8 mouse cellular contexts compared by ENCODE assay signal in genomic region chr4:135353066-135353793, GRCm38 (mm10). TPM values are rescaled to one million over a fixed set of nuclear protein-coding genes. Genes with fewer than 3 reads are reported as not detected.
A peak's percentile ranks its signal among the peaks of the same experiment; 100 is the strongest.
DNase-seq lines count a peak whose midpoint lies in the region; ATAC-seq lines count a peak whose summit lies in the region.

Gene Srrm1 (minus strand): TSS chr4:135353321.

- peak; percentile 93 for ATAC-seq in heart, embryonic 13.5 days (ENCODE audit: extremely low read depth, insufficient number of reproducible peaks, low FRiP score, low TSS enrichment)
- ATAC-seq in liver, embryonic 12.5 days = peak; percentile 90
- peak; percentile 93 for ATAC-seq in stomach, embryonic 15.5 days (ENCODE audit: insufficient read depth, low FRiP score, low read depth)

- H3K36me3 ChIP-seq in heart, embryonic 13.5 days = peaks cover 24% of the 10 kb centered on the region
- peaks cover 30% of the 10 kb centered on the region for H3K36me3 ChIP-seq in liver, embryonic 12.5 days
- no peaks in the 10 kb centered on the region for H3K36me3 ChIP-seq in stomach, embryonic 15.5 days

- H3K9ac ChIP-seq in heart, embryonic 13.5 days = peak within 1 kb of the TSS; percentile 98
- H3K9ac ChIP-seq in liver, embryonic 12.5 days = peak within 1 kb of the TSS; percentile 99
- H3K9ac ChIP-seq in stomach, embryonic 15.5 days = peak within 1 kb of the TSS; percentile 99

- WGBS in heart, embryonic 13.5 days = under 1% methylated on average over 68 of the region's 69 CpGs
- under 1% methylated on average over 68 of the region's 69 CpGs for WGBS in liver, embryonic 12.5 days (ENCODE audit: insufficient replicate concordance)
- under 1% methylated on average over 68 of the region's 69 CpGs for WGBS in stomach, embryonic 15.5 days

- DNase-seq in CD4-positive, CD25-positive, alpha-beta regulatory T cell, adult 2 months (ENCODE audit: low read depth, low spot score) = peak; percentile 100
- DNase-seq in fat pad, adult 2 months (ENCODE audit: extremely low read depth, low read depth, low spot score) = peak; percentile 70
- DNase-seq in kidney, postnatal 10 days = peak; percentile 99
- peak; percentile 96 to 98 for DNase-seq in natural killer cell, adult 2 months (ENCODE audit: low spot score in 2 of 2)

- H3K27me3 ChIP-seq in heart, embryonic 13.5 days (replicated peaks) = peaks cover 12% of the 10 kb centered on the region; the same call in 1 of the 2 replicates
- no peaks in the 10 kb centered on the region; the same call in 1 of the 2 replicates for H3K27me3 ChIP-seq in liver, embryonic 12.5 days (replicated peaks)
- no peaks in the 10 kb centered on the region for H3K27me3 ChIP-seq in stomach, embryonic 15.5 days (replicated peaks)

- H3K9me3 ChIP-seq in heart, embryonic 13.5 days = no peaks in the 10 kb centered on the region
- no peaks in the 10 kb centered on the region for H3K9me3 ChIP-seq in liver, embryonic 12.5 days (replicated peaks)
- no peaks in the 10 kb centered on the region for H3K9me3 ChIP-seq in stomach, embryonic 15.5 days

- peak within 1 kb of the TSS; percentile 89 for H3K27ac ChIP-seq in brown adipose tissue, adult 24 weeks (replicated peaks; ENCODE audit: low read depth, low read length)
- peak within 1 kb of the TSS; percentile 98 for H3K27ac ChIP-seq in heart, embryonic 13.5 days (replicated peaks)
- peak within 1 kb of the TSS; percentile 99 for H3K27ac ChIP-seq in liver, embryonic 12.5 days
- H3K27ac ChIP-seq in stomach, embryonic 15.5 days = peak within 1 kb of the TSS; percentile 100

- peak within 1 kb of the TSS; percentile 93 for H3K4me2 ChIP-seq in heart, embryonic 13.5 days
- peak within 1 kb of the TSS; percentile 89 for H3K4me2 ChIP-seq in liver, embryonic 12.5 days
- peak within 1 kb of the TSS; percentile 69 for H3K4me2 ChIP-seq in stomach, embryonic 15.5 days

- peak within 1 kb of the TSS; percentile 91 for H3K4me3 ChIP-seq in brown adipose tissue, adult 24 weeks (ENCODE audit: insufficient read depth, low read depth, low read length)
- peak within 1 kb of the TSS; percentile 94 for H3K4me3 ChIP-seq in heart, embryonic 13.5 days
- H3K4me3 ChIP-seq in liver, embryonic 12.5 days = peak within 1 kb of the TSS; percentile 96
- peak within 1 kb of the TSS; percentile 99 for H3K4me3 ChIP-seq in stomach, embryonic 15.5 days (replicated peaks)

- peaks cover 9% of the 10 kb centered on the region for H3K4me1 ChIP-seq in brown adipose tissue, adult 24 weeks (ENCODE audit: control insufficient read depth, insufficient read depth, insufficient read length, low read length)
- H3K4me1 ChIP-seq in heart, embryonic 13.5 days = peaks cover 29% of the 10 kb centered on the region
- peaks cover 57% of the 10 kb centered on the region for H3K4me1 ChIP-seq in liver, embryonic 12.5 days
- H3K4me1 ChIP-seq in stomach, embryonic 15.5 days = peaks cover 20% of the 10 kb centered on the region; the same call in 1 of the 2 replicates

RNA-seq across cellular contexts. Expression of gene Srrm1, which starts in this region (rescaled TPM):
- polyA plus RNA-seq in brown adipose tissue, adult 24 weeks (2012; ENCODE audit: insufficient read depth, insufficient read length, missing spikeins) = 32.7 and 42.7 TPM in 2 replicates
- 141 and 146 TPM in 2 replicates for polyA plus RNA-seq in heart, embryonic 13.5 days (2015; fragmentation: Nextera tagmentation; extraction: Ambion mirVana)
- polyA plus RNA-seq in liver, embryonic 12.5 days (2016; fragmentation: Nextera tagmentation; extraction: Ambion mirVana) = 170 and 173 TPM in 2 replicates
- polyA plus RNA-seq in stomach, embryonic 15.5 days (2015; fragmentation: Nextera tagmentation; extraction: Ambion mirVana) = 226 and 233 TPM in 2 replicates

Comparison
In these comparisons a context has a peak if more than half of its experiments do, and no peak if none do; other contexts are left out.
1. Peak in every context shown above with its lines: DNase-seq, ATAC-seq, H3K4me3 ChIP-seq and H3K27ac ChIP-seq.